Comparison of ENCODE assay signal across 17 mouse cellular contexts in genomic region chr11:116880839-116881238, GRCm38 (mm10). TPM values are rescaled to one million over a fixed set of nuclear protein-coding genes. Genes with fewer than 3 reads are reported as not detected.
DNase-seq lines count a peak whose midpoint lies in the region; ATAC-seq and TF ChIP-seq lines count a peak whose summit lies in the region.
"Had no signal": no experiment of that assay in that cellular context is flagged by ENCODE, and none has a peak within 500 bp of the region (broad histone marks: within the 10 kb centered on the region; RNA-seq: fewer than 3 reads in every experiment).

No protein-coding gene starts in this region.

- intact Hi-C loops in left cerebral cortex, postnatal 25 days (cut with DNase I): loop anchor here (10.0 kb wide), 1 partner anchor 294 kb away; no protein-coding TSS in a partner anchor

- TF ChIP-seq POLR2A in cerebellum, adult 2 months (IDR thresholded peaks at IDR 0.05; ENCODE audit: borderline replicate concordance, insufficient read depth, low read length): no peak

- H3K36me3 ChIP-seq in E14TG2a.4 (ENCODE audit: insufficient read depth, low read length): no peaks in the 10 kb centered on the region
- H3K36me3 ChIP-seq: forebrain, embryonic 12.5 days; lung, embryonic 15.5 days; midbrain, embryonic 15.5 days had no signal

- ATAC-seq in erythroblast, adult 5-6 weeks (replicated peaks; ENCODE audit: low FRiP score, poor library complexity, severe bottlenecking): no peak
- ATAC-seq: midbrain, embryonic 15.5 days had no signal

- H3K27ac ChIP-seq in cerebellum, adult 2 months (ENCODE audit: insufficient read depth, low read length): no peak overlapping the region
- H3K27ac ChIP-seq: forebrain, embryonic 12.5 days; lung, embryonic 15.5 days; midbrain, embryonic 15.5 days had no signal

- no peaks in the 10 kb centered on the region for H3K9me3 ChIP-seq in E14TG2a.4 (ENCODE audit: low read length)
- H3K9me3 ChIP-seq: forebrain, embryonic 12.5 days; heart, embryonic 12.5 days; lung, embryonic 15.5 days; midbrain, embryonic 15.5 days had no signal

- H3K27me3 ChIP-seq in cerebellum, adult 2 months (ENCODE audit: control insufficient read depth, insufficient read depth, low read length): no peaks in the 10 kb centered on the region; the same call in 1 of the 2 replicates
- H3K27me3 ChIP-seq in E14TG2a.4 (ENCODE audit: insufficient read depth, low read length): no peaks in the 10 kb centered on the region
- H3K27me3 ChIP-seq: lung, embryonic 15.5 days; midbrain, embryonic 15.5 days had no signal

- H3K4me3 ChIP-seq in cerebellum, adult 2 months (replicated peaks; ENCODE audit: insufficient read depth, low read depth, low read length): no peak overlapping the region
- H3K4me3 ChIP-seq in E14TG2a.4 (replicated peaks; ENCODE audit: low read length): peak overlapping the region; percentile 8; the same call in 1 of the 2 replicates
- H3K4me3 ChIP-seq: forebrain, embryonic 12.5 days; heart, embryonic 12.5 days; lung, embryonic 15.5 days; midbrain, embryonic 15.5 days had no signal

- TF ChIP-seq CTCF in cerebellum, adult 2 months (IDR thresholded peaks at IDR 0.05; ENCODE audit: borderline replicate concordance, insufficient read depth, low read depth, low read length): no peak
- no peak for TF ChIP-seq CTCF in E14TG2a.4 (conservative IDR thresholded peaks at IDR 0.05; ENCODE audit: low read length)

- peak; percentile 28 to 35 for DNase-seq in cerebellum, adult 2 months
- no peak for DNase-seq in cerebellum, adult 9-11 months
- DNase-seq in frontal cortex, postnatal 36 days (ENCODE audit: low spot score in 2 of 2): peak; percentile 35 to 45
- no peak for DNase-seq in frontal cortex, postnatal 10 days (ENCODE audit: low spot score in 2 of 2)
- DNase-seq in left cerebral cortex, postnatal 25 days (ENCODE audit: low spot score in 2 of 2): peak; percentile 18 to 71
- DNase-seq in adrenal gland, adult 18-20 months (ENCODE audit: low spot score in 2 of 2): no peak
- DNase-seq: adrenal gland, adult 8-10 months; heart, postnatal 4 days; kidney, adult 9 months; thymus, postnatal 14 days had no signal

- peaks cover 3% of the 10 kb centered on the region; the same call in 1 of the 2 replicates for H3K4me1 ChIP-seq in cerebellum, adult 2 months (ENCODE audit: control insufficient read depth, insufficient read depth, low read length)
- H3K4me1 ChIP-seq in E14TG2a.4 (replicated peaks; ENCODE audit: low read depth, low read length): peaks cover 34% of the 10 kb centered on the region
- H3K4me1 ChIP-seq: lung, embryonic 15.5 days had no signal

- WGBS in cerebellum, adult 2 months: 17% methylated on average over 7 of the region's 7 CpGs

RNA-seq across cellular contexts. Expression of gene Srsf2, which starts 27.9 kb away (rescaled TPM):
- polyA plus RNA-seq in cerebellum, adult 2 months (2012; rRNA removed): 361 and 389 TPM in 2 replicates
- 100 to 1,000 TPM; 137 to 140 TPM for total RNA-seq in left cerebral cortex, postnatal 25 days (2021)
- 100 to 1,000 TPM; 228 to 275 TPM for total RNA-seq in adrenal gland, adult 18-20 months (2021)
- total RNA-seq in erythroblast, adult 5-6 weeks (2015; ENCODE audit: low replicate concordance): 308 and 417 TPM in 2 replicates
- total RNA-seq in erythroblast, adult 5-6 weeks (2017; ENCODE audit: low replicate concordance): 97.0 and 120 TPM in 2 replicates

RNA-seq across cellular contexts. Expression of gene Mfsd11, which starts 28.6 kb away (rescaled TPM):
- polyA plus RNA-seq in cerebellum, adult 2 months (2012; rRNA removed): 33.0 and 34.2 TPM in 2 replicates
- total RNA-seq in left cerebral cortex, postnatal 25 days (2021): 10 to 100 TPM; 35.2 to 49.6 TPM
- total RNA-seq in adrenal gland, adult 18-20 months (2021): 10 to 100 TPM; 39.3 to 42.3 TPM
- 9.2 and 35.0 TPM in 2 replicates for total RNA-seq in erythroblast, adult 5-6 weeks (2015; ENCODE audit: low replicate concordance)
- total RNA-seq in erythroblast, adult 5-6 weeks (2017; ENCODE audit: low replicate concordance): 3.4 and 3.5 TPM in 2 replicates

RNA-seq across cellular contexts. Expression of gene Jmjd6, which starts 37.6 kb away (rescaled TPM):
- 33.0 and 34.8 TPM in 2 replicates for polyA plus RNA-seq in cerebellum, adult 2 months (2012; rRNA removed)
- 10 to 100 TPM; 34.0 TPM for total RNA-seq in left cerebral cortex, postnatal 25 days (2021)
- total RNA-seq in adrenal gland, adult 18-20 months (2021): 10 to 100 TPM; 42.2 to 52.6 TPM
- 12.5 and 24.2 TPM in 2 replicates for total RNA-seq in erythroblast, adult 5-6 weeks (2015; ENCODE audit: low replicate concordance)
- total RNA-seq in erythroblast, adult 5-6 weeks (2017; ENCODE audit: low replicate concordance): 10.7 and 13.9 TPM in 2 replicates

RNA-seq across cellular contexts. Expression of gene Mettl23, which starts 37.8 kb away (rescaled TPM):
- 27.3 and 27.8 TPM in 2 replicates for polyA plus RNA-seq in cerebellum, adult 2 months (2012; rRNA removed)
- total RNA-seq in left cerebral cortex, postnatal 25 days (2021): 10 to 100 TPM; 28.6 to 29.7 TPM
- 10 to 100 TPM; 32.2 to 32.7 TPM for total RNA-seq in adrenal gland, adult 18-20 months (2021)
- total RNA-seq in erythroblast, adult 5-6 weeks (2015; ENCODE audit: low replicate concordance): 11.3 and 11.5 TPM in 2 replicates
- 5.4 and 15.1 TPM in 2 replicates for total RNA-seq in erythroblast, adult 5-6 weeks (2017; ENCODE audit: low replicate concordance)

RNA-seq across cellular contexts. Expression of gene Mgat5b, which starts 37.8 kb away (rescaled TPM):
- polyA plus RNA-seq in cerebellum, adult 2 months (2012; rRNA removed): 25.6 and 26.9 TPM in 2 replicates
- total RNA-seq in left cerebral cortex, postnatal 25 days (2021): 10 to 100 TPM; 77.5 to 79.8 TPM
- under 1 TPM; 0.19 to 0.36 TPM for total RNA-seq in adrenal gland, adult 18-20 months (2021)
- not detected in 2 replicates for total RNA-seq in erythroblast, adult 5-6 weeks (2015; ENCODE audit: low replicate concordance)
- not detected in 2 replicates for total RNA-seq in erythroblast, adult 5-6 weeks (2017; ENCODE audit: low replicate concordance)
- total RNA-seq: liver, adult 2 months had no signal
- polyA plus RNA-seq: liver, adult 2 months had no signal

Comparison
In these comparisons a context has a peak if more than half of its experiments do, and no peak if none do; other contexts are left out.
1. DNase-seq: peak in cerebellum, adult 2 months (2 of 2), frontal cortex, postnatal 36 days (2 of 2) and left cerebral cortex, postnatal 25 days (2 of 2); none in cerebellum, adult 9-11 months (single experiment), frontal cortex, postnatal 10 days (0 of 2) and adrenal gland, adult 18-20 months (0 of 2).